Mouse (Mus musculus) CD4-positive, CD25-positive, alpha-beta regulatory T cell, adult 9 weeks (primary cell): Measurements from ENCODE around the gene Mfsd7a. TPM values are rescaled to one million over a fixed set of nuclear protein-coding genes. Genes with fewer than 3 reads are reported as not detected.

Source experiments
- polyA plus RNA-seq: library from polyadenylated mRNA; unstranded; fragments of 100-300 nt; shearing (Covaris generic); gene quantifications from one replicate; pipeline ENCODE4 v1.2.1, GENCODE M21; 2017

The Mfsd7a gene
- not detected for polyA plus RNA-seq

GRCm38 (mm10) chr5:108448785-108449668 is at the start of gene Mfsd7a:
Mfsd7a (minus strand) TSS chr5:108448891.

GRCm38 (mm10) chr5:108461082-108462065 is 12.7 kb upstream of the Mfsd7a start, which contains the start of gene Pcgf3:
Pcgf3 (plus strand) TSS chr5:108461232.

GRCm38 (mm10) chr5:108433804-108434587 is 14.7 kb downstream of the Mfsd7a start, which contains the start of gene Atp5k:
Atp5k (minus strand) TSS chr5:108434448.

Other genes with a start within 250 kb of the Mfsd7a start
- 23.4 TPM for gene Dr1, start 180.0 kb downstream of the Mfsd7a start, polyA plus RNA-seq
- gene Pigg, start 136.3 kb downstream of the Mfsd7a start, polyA plus RNA-seq = 7.1 TPM
- not detected for gene Gm42517, start 81.0 kb downstream of the Mfsd7a start, polyA plus RNA-seq
- 2.5 TPM for gene Pde6b, start 60.5 kb downstream of the Mfsd7a start, polyA plus RNA-seq
- 207 TPM for gene Atp5k, start 14.4 kb downstream of the Mfsd7a start, polyA plus RNA-seq
- gene Pcgf3, start 12.3 kb upstream of the Mfsd7a start, polyA plus RNA-seq = 14.5 TPM
- gene Cplx1, start 101.1 kb upstream of the Mfsd7a start, polyA plus RNA-seq = not detected
- 110 TPM for gene Gak, start 180.9 kb upstream of the Mfsd7a start, polyA plus RNA-seq
- 48.3 TPM for gene Tmem175, start 180.9 kb upstream of the Mfsd7a start, polyA plus RNA-seq
- gene Idua, start 211.4 kb upstream of the Mfsd7a start, polyA plus RNA-seq = 49.9 TPM
- gene Dgkq, start 220.8 kb upstream of the Mfsd7a start, polyA plus RNA-seq = 13.0 TPM
- gene Slc26a1, start 226.7 kb upstream of the Mfsd7a start, polyA plus RNA-seq = 0.11 TPM
- not detected for gene Fgfrl1, start 243.5 kb upstream of the Mfsd7a start, polyA plus RNA-seq